Mouse (Mus musculus) spleen, adult 2 months (tissue): ENCODE data around the gene Il1r1. TPM values are rescaled to one million over a fixed set of nuclear protein-coding genes. Genes with fewer than 3 reads are reported as not detected.

Source experiments
- DNase-seq, 2 experiments: peaks; one replicate each; pipeline versions ENCODE4 v3.0.0 to v3.0.0-alpha.2; 2012 to 2021; ENCODE audit warnings: low spot score in 2 of 2, low read depth in 1 of 2
- H3K27ac ChIP-seq: fragments of 200-500 bp; 2 replicates; pipeline ENCODE4 v1.5.1; 2012; ENCODE audit warnings: low read length, inconsistent platforms; ENCODE audit not compliant: insufficient read depth
- H3K27me3 ChIP-seq: fragments of 200-500 bp; 2 replicates; pipeline ENCODE4 v1.6.1; 2012; ENCODE audit warnings: mild to moderate bottlenecking, moderate library complexity, low read length, inconsistent platforms; ENCODE audit not compliant: control insufficient read depth, insufficient read depth
- H3K36me3 ChIP-seq: fragments of 200-500 bp; 2 replicates; pipeline ENCODE4 v1.6.1; 2012; ENCODE audit warnings: mild to moderate bottlenecking, low read length, inconsistent platforms; ENCODE audit not compliant: control insufficient read depth, insufficient read depth
- H3K4me1 ChIP-seq: fragments of 200-500 bp; 2 replicates; pipeline ENCODE4 v1.6.1; 2011; ENCODE audit warnings: inconsistent platforms; ENCODE audit not compliant: control insufficient read depth, insufficient read depth, insufficient read length
- H3K4me3 ChIP-seq: fragments of 200-500 bp; 2 replicates; pipeline ENCODE4 v1.5.1; 2011; ENCODE audit warnings: mild to moderate bottlenecking, inconsistent platforms; ENCODE audit not compliant: insufficient read depth, insufficient read length; ENCODE audit errors: extremely low read depth
- CTCF ChIP-seq: fragments of 200-500 bp; IDR thresholded peaks from 2 replicates; pipeline ENCODE4 v1.5.1; 2011; ENCODE audit warnings: mild to moderate bottlenecking, inconsistent platforms; ENCODE audit not compliant: insufficient read depth, insufficient read length, insufficient replicate concordance; ENCODE audit errors: extremely low read depth
- POLR2A ChIP-seq: fragments of 200-500 bp; IDR thresholded peaks from 2 replicates; pipeline ENCODE4 v1.6.1; 2011; ENCODE audit warnings: low read depth, low read length, inconsistent platforms
- WGBS: fragments of 180-500 bp; shearing (Covaris S2); methylation state at CpG from one replicate; pipeline ENCODE4 v1.1.7; 2018; 5-methylcytosine and 5-hydroxymethylcytosine counted together
- polyA plus RNA-seq: library from polyadenylated mRNA; depleted of rRNA; stranded (reverse); fragments of >200 nt; gene quantifications from 2 replicates; pipeline ENCODE4 v1.2.3, GENCODE M21; 2012

Il1r1 gene
- polyA plus RNA-seq, 1 experiment: 3.9 TPM

- Histone ChIP-seq H3K27me3 (no peaks in the 10 kb centered on the region; the same call in 1 of the 2 replicates), H3K4me3 (no peak overlapping the region), H3K4me1 (peaks cover 2% of the 10 kb centered on the region; the same call in 1 of the 2 replicates), H3K27ac (no peak overlapping the region), H3K36me3 (no peaks in the 10 kb centered on the region)
- no peak for TF ChIP-seq CTCF
- no peak for TF ChIP-seq POLR2A
- DNase-seq: no peak
- 91% methylated on average over 6 of the region's 6 CpGs for WGBS
These were observed 12.2 kb downstream of the Il1r1 start for GRCm38 (mm10) chr1:40237094-40237493.

- Histone ChIP-seq H3K36me3 (no peaks in the 10 kb centered on the region), H3K4me3 (no peak overlapping the region), H3K27me3 (peaks cover 2% of the 10 kb centered on the region), H3K27ac (no peak overlapping the region), H3K4me1 (peaks cover 2% of the 10 kb centered on the region; the same call in 1 of the 2 replicates)
- TF ChIP-seq POLR2A (no peak), CTCF (no peak)
- 41% methylated on average over 9 of the region's 9 CpGs for WGBS
- DNase-seq: peak in 1 of 2 experiments; percentile 75
These were observed 15.6 kb downstream of the Il1r1 start for GRCm38 (mm10) chr1:40240353-40241092.

- TF ChIP-seq POLR2A: no peak
- TF ChIP-seq CTCF: no peak
- 75% methylated on average over 1 of the region's 1 CpGs for WGBS
- H3K4me1 ChIP-seq: peaks cover 2% of the 10 kb centered on the region; the same call in 1 of the 2 replicates
These were observed 17.8 kb downstream of the Il1r1 start for GRCm38 (mm10) chr1:40242717-40243116.

GRCm38 (mm10) chr1:40243561-40243998 is 18.7 kb downstream of the Il1r1 start:
- H3K4me3 ChIP-seq: no peak overlapping the region
- TF ChIP-seq CTCF (no peak), POLR2A (no peak)
- no peak overlapping the region for H3K27ac ChIP-seq
- H3K27me3 ChIP-seq: peaks cover 2% of the 10 kb centered on the region
- peaks cover 2% of the 10 kb centered on the region; the same call in 1 of the 2 replicates for H3K4me1 ChIP-seq
- 90% methylated on average over 3 of the region's 3 CpGs for whole genome bisulfite sequencing
- no peaks in the 10 kb centered on the region for H3K36me3 ChIP-seq
- DNase-seq: no peak

More at GRCm38 (mm10) chr1:40242717-40243116, 17.8 kb downstream of the Il1r1 start:
- Histone ChIP-seq H3K4me3 (no peak overlapping the region), H3K27me3 (peaks cover 2% of the 10 kb centered on the region), H3K27ac (no peak overlapping the region), H3K36me3 (no peaks in the 10 kb centered on the region)
- DNase-seq: no peak

GRCm38 (mm10) chr1:40250425-40250824 is 25.5 kb downstream of the Il1r1 start:
- no peak for DNase-seq
- no peaks in the 10 kb centered on the region for H3K36me3 ChIP-seq

GRCm38 (mm10) chr1:40252507-40252906 is 27.6 kb downstream of the Il1r1 start:
- 51% methylated on average over 6 of the region's 6 CpGs for WGBS
- DNase-seq: no peak
- no peaks in the 10 kb centered on the region for H3K27me3 ChIP-seq
- no peak overlapping the region for H3K4me3 ChIP-seq
- H3K36me3 ChIP-seq: no peaks in the 10 kb centered on the region
- no peak overlapping the region for H3K27ac ChIP-seq
- H3K4me1 ChIP-seq: no peaks in the 10 kb centered on the region
- TF ChIP-seq CTCF: no peak
- TF ChIP-seq POLR2A: no peak

More at GRCm38 (mm10) chr1:40250425-40250824, 25.5 kb downstream of the Il1r1 start:
- no peak for TF ChIP-seq CTCF
- TF ChIP-seq POLR2A: no peak
- Histone ChIP-seq H3K27ac (no peak overlapping the region), H3K4me3 (no peak overlapping the region), H3K4me1 (no peaks in the 10 kb centered on the region), H3K27me3 (no peaks in the 10 kb centered on the region)
- WGBS: 25% methylated on average over 4 of the region's 4 CpGs

GRCm38 (mm10) chr1:40253940-40254339 is 29.1 kb downstream of the Il1r1 start:
- no peaks in the 10 kb centered on the region for H3K36me3 ChIP-seq
- no peaks in the 10 kb centered on the region for H3K4me1 ChIP-seq
- H3K27ac ChIP-seq: no peak overlapping the region
- TF ChIP-seq CTCF (no peak), POLR2A (no peak)
- 92% methylated on average over 5 of the region's 5 CpGs for WGBS
- H3K4me3 ChIP-seq: no peak overlapping the region
- DNase-seq: no peak
- no peaks in the 10 kb centered on the region for H3K27me3 ChIP-seq
